Mouse (Mus musculus) megakaryocyte progenitor cell, adult 5-6 weeks (primary cell): ENCODE measurements around the gene Megf11. TPM values are rescaled to one million over a fixed set of nuclear protein-coding genes. Genes with fewer than 3 reads are reported as not detected.
A peak's percentile ranks its signal among the peaks of the same experiment; 100 is the strongest.

Experiments
- ATAC-seq: replicated peaks from 2 replicates; pipeline ENCODE4 v1.8.0; 2016; ENCODE audit warnings: mild to moderate bottlenecking, moderate TSS enrichment, inconsistent platforms; ENCODE audit not compliant: poor library complexity
- total RNA-seq, 2 experiments: library from RNA; stranded (forward) in 1 of 2; stranded (reverse) in 1 of 2; fragments of 157-497, 149-512 nt in 1 of 2; fragments of 200-1000 nt in 1 of 2; gene quantifications; 2 replicates each; pipeline versions ENCODE4 v1.2.3 to v1.2.4; 2015 to 2017

The Megf11 gene
- total RNA-seq, 2 experiments from 2014 or later = not detected

GRCm38 (mm10) chr9:64393914-64394596 is 8.6 kb downstream of the Megf11 start:
- ATAC-seq = 0 out of 2 replicates have a peak, but pooled peaks have one; percentile 64

GRCm38 (mm10) chr9:64395238-64395920 is 10.0 kb downstream of the Megf11 start:
- no peak for ATAC-seq

GRCm38 (mm10) chr9:64397108-64397507 is 11.7 kb downstream of the Megf11 start:
- ATAC-seq = peak; percentile 77

- no peak for ATAC-seq
Observed at GRCm38 (mm10) chr9:64399121-64399520, 13.7 kb downstream of the Megf11 start.

- ATAC-seq = no peak
Observed at GRCm38 (mm10) chr9:64402141-64402540, 16.7 kb downstream of the Megf11 start.

- ATAC-seq = no peak
Observed at GRCm38 (mm10) chr9:64406841-64407240, 21.4 kb downstream of the Megf11 start.

GRCm38 (mm10) chr9:64407390-64407970 is 22.1 kb downstream of the Megf11 start:
- no peak for ATAC-seq

- ATAC-seq = no peak
Observed at GRCm38 (mm10) chr9:64408821-64409220, 23.4 kb downstream of the Megf11 start.

GRCm38 (mm10) chr9:64420471-64420870 is 35.0 kb downstream of the Megf11 start:
- no peak for ATAC-seq

GRCm38 (mm10) chr9:64421986-64422616 is 36.7 kb downstream of the Megf11 start:
- ATAC-seq = no peak

GRCm38 (mm10) chr9:64423912-64424311 is 38.5 kb downstream of the Megf11 start:
- ATAC-seq = no peak

GRCm38 (mm10) chr9:64436121-64436520 is 50.7 kb downstream of the Megf11 start:
- no peak for ATAC-seq

GRCm38 (mm10) chr9:64440101-64440500 is 54.7 kb downstream of the Megf11 start:
- no peak for ATAC-seq

- no peak for ATAC-seq
Observed at GRCm38 (mm10) chr9:64445981-64446380, 60.6 kb downstream of the Megf11 start.

- peak; percentile 66 for ATAC-seq
Observed at GRCm38 (mm10) chr9:64447070-64447469, 61.6 kb downstream of the Megf11 start.

GRCm38 (mm10) chr9:64447522-64447921 is 62.1 kb downstream of the Megf11 start:
- ATAC-seq = peak; percentile 48; the same call in 1 of the 2 replicates

GRCm38 (mm10) chr9:64452769-64453168 is 67.3 kb downstream of the Megf11 start:
- peak; percentile 65 for ATAC-seq

- ATAC-seq = 0 out of 2 replicates have a peak, but pooled peaks have one; percentile 29
Observed at GRCm38 (mm10) chr9:64454196-64454595, 68.8 kb downstream of the Megf11 start.

GRCm38 (mm10) chr9:64455910-64456309 is 70.5 kb downstream of the Megf11 start:
- no peak for ATAC-seq

GRCm38 (mm10) chr9:64457596-64457995 is 72.2 kb downstream of the Megf11 start:
- ATAC-seq = no peak

- ATAC-seq = no peak
Observed at GRCm38 (mm10) chr9:64461568-64462308, 76.3 kb downstream of the Megf11 start.
